Mouse (Mus musculus): Measurements from ENCODE around the gene Kdm2a. TPM values are rescaled to one million over a fixed set of nuclear protein-coding genes. Genes with fewer than 3 reads are reported as not detected.

Gene Kdm2a
- total RNA-seq, 4 experiments from 2014 or later, result 36.9 to 47.7 (median 38.9) TPM

Other genes starting within 250 kb of the Kdm2a start
- gene Coro1b, start 249.7 kb downstream of the Kdm2a start, total RNA-seq (2022), result 10 to 100 TPM; 34.9 to 55.9 (median 42.8) TPM
- 1 to 10 TPM in 3 of 4 experiments, under 1 TPM in 1; 0.73 to 2.4 (median 1.3) TPM for gene Ptprcap, start 244.7 kb downstream of the Kdm2a start, total RNA-seq (2022)
- gene Rps6kb2, start 234.9 kb downstream of the Kdm2a start, total RNA-seq (2022), result 10 to 100 TPM; 15.6 to 17.9 (median 17.0) TPM
- gene Carns1, start 222.8 kb downstream of the Kdm2a start, total RNA-seq (2022), result 10 to 100 TPM; 28.3 to 37.5 (median 30.5) TPM
- 10 to 100 TPM in 2 of 4 experiments, 1 to 10 TPM in 2; 8.6 to 19.6 (median 12.4) TPM for gene Tbc1d10c, start 207.0 kb downstream of the Kdm2a start, total RNA-seq (2022)
- 100 to 1,000 TPM; 261 to 310 (median 281) TPM for gene Ppp1ca, start 206.2 kb downstream of the Kdm2a start, total RNA-seq (2022)
- gene Rad9a, start 196.6 kb downstream of the Kdm2a start, total RNA-seq (2022), result 1 to 10 TPM; 5.3 to 6.2 (median 5.6) TPM
- gene Clcf1, start 184.0 kb downstream of the Kdm2a start, total RNA-seq (2022), result 1 to 10 TPM in 2 of 4 experiments, under 1 TPM in 2; 0.57 to 1.6 (median 1.0) TPM
- gene AC109138.7, start 183.9 kb downstream of the Kdm2a start, total RNA-seq (2022), result under 1 TPM in 1 of 4 experiments, not detected in 3; 0.87 TPM
- 10 to 100 TPM; 11.9 to 17.5 (median 14.3) TPM for gene Pold4, start 166.4 kb downstream of the Kdm2a start, total RNA-seq (2022)
- gene Ssh3, start 129.1 kb downstream of the Kdm2a start, total RNA-seq (2022), result 10 to 100 TPM in 2 of 4 experiments, 1 to 10 TPM in 2; 6.1 to 11.4 (median 8.1) TPM
- 1 to 10 TPM in 1 of 4 experiments, under 1 TPM in 3; 0.59 to 2.1 (median 0.80) TPM for gene Ankrd13d, start 115.1 kb downstream of the Kdm2a start, total RNA-seq (2022)
- 10 to 100 TPM; 48.7 to 55.9 (median 50.7) TPM for gene Grk2, start 92.1 kb downstream of the Kdm2a start, total RNA-seq (2022)
- gene Rhod, start 41.1 kb upstream of the Kdm2a start, total RNA-seq (2022), result 1 to 10 TPM; 5.1 to 6.7 (median 5.8) TPM
- 10 to 100 TPM in 1 of 4 experiments, 1 to 10 TPM in 3; 4.2 to 13.5 (median 6.1) TPM for gene Syt12, start 79.2 kb upstream of the Kdm2a start, total RNA-seq (2022)
- not detected for gene 2010003K11Rik, start 100.3 kb upstream of the Kdm2a start, total RNA-seq (2022)
- 10 to 100 TPM; 38.8 to 58.2 (median 43.9) TPM for gene Pcx, start 112.2 kb upstream of the Kdm2a start, total RNA-seq (2022)
- gene Lrfn4, start 217.4 kb upstream of the Kdm2a start, total RNA-seq (2022), result 1 to 10 TPM; 5.7 to 7.8 (median 7.1) TPM
- gene Rce1, start 227.4 kb upstream of the Kdm2a start, total RNA-seq (2022), result 1 to 10 TPM; 6.9 to 9.2 (median 8.0) TPM